Mouse (Mus musculus): ENCODE results near the gene Gm45021. TPM values are rescaled to one million over a fixed set of nuclear protein-coding genes. Genes with fewer than 3 reads are reported as not detected.

Gm45021 gene
- polyA plus RNA-seq, 1 experiment from 2014 or later: not detected

- H3K27ac ChIP-seq: no peak overlapping the region
- 19% methylated on average over 1 of the region's 1 CpGs for WGBS
- H3K36me3 ChIP-seq (replicated peaks; ENCODE audit: control insufficient read depth, insufficient read depth): peaks cover 33% of the 10 kb centered on the region
- H3K9ac ChIP-seq: no peak overlapping the region
- DNase-seq (ENCODE audit: low spot score): no peak
- no peaks in the 10 kb centered on the region for H3K9me3 ChIP-seq (ENCODE audit: control insufficient read depth, low read length)
- no peak overlapping the region for H3K4me2 ChIP-seq (replicated peaks)
- no peak for ATAC-seq (ENCODE audit: low FRiP score)
- no peak overlapping the region for H3K4me3 ChIP-seq (replicated peaks; ENCODE audit: low read length)
- H3K4me1 ChIP-seq (replicated peaks; ENCODE audit: control insufficient read depth, insufficient read depth, low read length): no peaks in the 10 kb centered on the region
- peaks cover 14% of the 10 kb centered on the region for H3K27me3 ChIP-seq (ENCODE audit: control insufficient read depth, insufficient read depth, low read length)
Measured at GRCm38 (mm10) chr6:48623460-48623859, 34.0 kb downstream of the Gm45021 start.

- Histone ChIP-seq H3K4me1 (replicated peaks; ENCODE audit: control insufficient read depth, insufficient read depth, low read length) (peaks cover 12% of the 10 kb centered on the region), H3K9me3 (ENCODE audit: control insufficient read depth, low read length) (no peaks in the 10 kb centered on the region), H3K4me3 (replicated peaks; ENCODE audit: low read length) (peak within 1 kb of the TSS; percentile 49), H3K27me3 (ENCODE audit: control insufficient read depth, insufficient read depth, low read length) (peaks cover 18% of the 10 kb centered on the region), H3K9ac (peak within 1 kb of the TSS; percentile 60), H3K4me2 (replicated peaks) (peak within 1 kb of the TSS; percentile 76), H3K27ac (no peak within 1 kb of the TSS), H3K36me3 (replicated peaks; ENCODE audit: control insufficient read depth, insufficient read depth) (0 out of 2 replicates have a peak, but pooled peaks cover 5% of the 10 kb centered on the region)
- 30% methylated on average over 8 of the region's 8 CpGs for WGBS
- DNase-seq (ENCODE audit: low spot score): no peak
- no peak for ATAC-seq (ENCODE audit: low FRiP score)
Measured at GRCm38 (mm10) chr6:48626464-48626863, 37.1 kb downstream of the Gm45021 start, which contains the start of gene AI854703. Gene AI854703 (plus strand): TSS chr6:48626764.

DNA sequence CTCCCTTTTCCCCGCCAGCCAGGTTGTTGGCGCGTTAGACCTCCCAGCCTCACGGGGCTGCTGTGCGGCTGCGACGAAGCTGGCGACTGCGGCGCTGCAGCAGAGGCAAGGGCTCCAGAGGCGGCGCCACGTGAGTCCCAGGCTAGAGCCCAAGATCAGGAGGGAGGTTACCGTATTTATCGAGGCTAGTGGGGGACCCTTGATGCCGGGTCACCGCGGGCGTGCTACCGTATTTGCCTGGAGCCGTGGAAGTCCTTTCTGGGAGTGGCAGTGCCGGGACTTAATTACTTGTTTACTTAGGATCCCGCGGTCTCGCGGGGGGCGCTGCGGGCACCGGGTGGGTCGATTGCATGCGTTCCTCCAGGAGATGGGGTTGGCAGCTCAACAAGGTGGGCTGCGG, 37.6 kb downstream of the Gm45021 start:
- peak overlapping the region; percentile 76 for H3K4me2 ChIP-seq (replicated peaks)
- H3K4me3 ChIP-seq (replicated peaks; ENCODE audit: low read length): peak overlapping the region; percentile 49
- H3K27ac ChIP-seq: no peak overlapping the region
- no peak for ATAC-seq (ENCODE audit: low FRiP score)
- H3K9ac ChIP-seq: peak overlapping the region; percentile 60
- no peaks in the 10 kb centered on the region for H3K9me3 ChIP-seq (ENCODE audit: control insufficient read depth, low read length)
- H3K4me1 ChIP-seq (replicated peaks; ENCODE audit: control insufficient read depth, insufficient read depth, low read length): peaks cover 12% of the 10 kb centered on the region
- H3K27me3 ChIP-seq (ENCODE audit: control insufficient read depth, insufficient read depth, low read length): peaks cover 18% of the 10 kb centered on the region
- 0 out of 2 replicates have a peak, but pooled peaks cover 2% of the 10 kb centered on the region for H3K36me3 ChIP-seq (replicated peaks; ENCODE audit: control insufficient read depth, insufficient read depth)
- DNase-seq (ENCODE audit: low spot score): peak; percentile 45
- WGBS: under 1% methylated on average over 32 of the region's 32 CpGs

DNA sequence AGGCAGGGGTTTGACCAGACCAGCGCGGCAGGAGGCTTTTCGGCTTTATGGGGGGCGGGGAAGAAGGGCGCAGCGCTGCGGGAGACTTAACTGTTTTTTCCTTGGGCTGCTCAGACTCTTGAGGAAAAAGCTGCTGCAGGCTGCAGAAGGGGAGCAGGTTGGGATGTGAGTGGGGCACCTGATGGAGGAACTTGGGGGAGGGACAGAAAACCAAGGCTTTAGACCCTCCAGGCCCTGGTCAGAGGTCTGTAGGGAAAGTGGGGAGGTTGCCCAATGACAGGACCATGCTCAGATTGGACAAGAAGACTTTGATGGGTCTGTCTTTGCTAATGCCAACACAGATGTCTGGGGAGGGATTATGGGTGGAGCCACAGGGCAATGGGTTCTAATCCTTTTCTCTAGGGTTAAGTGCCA, 38.1 kb downstream of the Gm45021 start:
- H3K27me3 ChIP-seq (ENCODE audit: control insufficient read depth, insufficient read depth, low read length): peaks cover 18% of the 10 kb centered on the region
- no peaks in the 10 kb centered on the region for H3K9me3 ChIP-seq (ENCODE audit: control insufficient read depth, low read length)
- peaks cover 12% of the 10 kb centered on the region for H3K4me1 ChIP-seq (replicated peaks; ENCODE audit: control insufficient read depth, insufficient read depth, low read length)

GRCm38 (mm10) chr6:48628377-48628776, 39.0 kb downstream of the Gm45021 start:
- H3K4me2 ChIP-seq (replicated peaks): no peak overlapping the region
- no peak overlapping the region for H3K4me3 ChIP-seq (replicated peaks; ENCODE audit: low read length)
- H3K27ac ChIP-seq: no peak overlapping the region
- DNase-seq (ENCODE audit: low spot score) (no peak), ATAC-seq (ENCODE audit: low FRiP score) (no peak)
- H3K4me1 ChIP-seq (replicated peaks; ENCODE audit: control insufficient read depth, insufficient read depth, low read length): peaks cover 12% of the 10 kb centered on the region
- no peak overlapping the region for H3K9ac ChIP-seq
- H3K9me3 ChIP-seq (ENCODE audit: control insufficient read depth, low read length): no peaks in the 10 kb centered on the region
- H3K27me3 ChIP-seq (ENCODE audit: control insufficient read depth, insufficient read depth, low read length): peaks cover 18% of the 10 kb centered on the region
- no peaks in the 10 kb centered on the region for H3K36me3 ChIP-seq (replicated peaks; ENCODE audit: control insufficient read depth, insufficient read depth)
- WGBS: 79% methylated on average over 3 of the region's 3 CpGs

More for the DNA sequence above, 38.1 kb downstream of the Gm45021 start:
- DNase-seq (ENCODE audit: low spot score) (no peak), ATAC-seq (ENCODE audit: low FRiP score) (no peak; the same call in 1 of the 2 replicates)
- WGBS: 5% methylated on average over 7 of the region's 7 CpGs
- Histone ChIP-seq H3K4me2 (replicated peaks) (peak overlapping the region; percentile 76), H3K4me3 (replicated peaks; ENCODE audit: low read length) (peak overlapping the region; percentile 49), H3K36me3 (replicated peaks; ENCODE audit: control insufficient read depth, insufficient read depth) (no peaks in the 10 kb centered on the region), H3K27ac (no peak overlapping the region), H3K9ac (peak overlapping the region; percentile 60)

- peak; percentile 64 for ATAC-seq (ENCODE audit: low FRiP score)
Measured at GRCm38 (mm10) chr6:48628808-48629660, 39.6 kb downstream of the Gm45021 start.

GRCm38 (mm10) chr6:48629661-48630034, 40.2 kb downstream of the Gm45021 start:
- H3K36me3 ChIP-seq (replicated peaks; ENCODE audit: control insufficient read depth, insufficient read depth): no peaks in the 10 kb centered on the region
- H3K9me3 ChIP-seq (ENCODE audit: control insufficient read depth, low read length): no peaks in the 10 kb centered on the region
- peaks cover 18% of the 10 kb centered on the region for H3K27me3 ChIP-seq (ENCODE audit: control insufficient read depth, insufficient read depth, low read length)
- peak overlapping the region; percentile 49; the same call in 1 of the 2 replicates for H3K27ac ChIP-seq
- H3K9ac ChIP-seq: peak overlapping the region; percentile 64
- DNase-seq (ENCODE audit: low spot score) (no peak), ATAC-seq (ENCODE audit: low FRiP score) (no peak; the same call in 1 of the 2 replicates)
- H3K4me2 ChIP-seq (replicated peaks): peak overlapping the region; percentile 87
- peaks cover 12% of the 10 kb centered on the region for H3K4me1 ChIP-seq (replicated peaks; ENCODE audit: control insufficient read depth, insufficient read depth, low read length)
- peak overlapping the region; percentile 44 for H3K4me3 ChIP-seq (replicated peaks; ENCODE audit: low read length)
- 21% methylated on average over 13 of the region's 13 CpGs for WGBS

More at GRCm38 (mm10) chr6:48628808-48629660, 39.6 kb downstream of the Gm45021 start:
- Histone ChIP-seq H3K9me3 (ENCODE audit: control insufficient read depth, low read length) (no peaks in the 10 kb centered on the region), H3K36me3 (replicated peaks; ENCODE audit: control insufficient read depth, insufficient read depth) (no peaks in the 10 kb centered on the region), H3K27me3 (ENCODE audit: control insufficient read depth, insufficient read depth, low read length) (peaks cover 18% of the 10 kb centered on the region), H3K4me2 (replicated peaks) (peak overlapping the region; percentile 87), H3K9ac (peak overlapping the region; percentile 64), H3K4me1 (replicated peaks; ENCODE audit: control insufficient read depth, insufficient read depth, low read length) (peaks cover 12% of the 10 kb centered on the region), H3K4me3 (replicated peaks; ENCODE audit: low read length) (peak overlapping the region; percentile 44), H3K27ac (peak overlapping the region; percentile 49; the same call in 1 of the 2 replicates)
- 5% methylated on average over 54 of the region's 54 CpGs for WGBS
- peak; percentile 31 for DNase-seq (ENCODE audit: low spot score)

DNA sequence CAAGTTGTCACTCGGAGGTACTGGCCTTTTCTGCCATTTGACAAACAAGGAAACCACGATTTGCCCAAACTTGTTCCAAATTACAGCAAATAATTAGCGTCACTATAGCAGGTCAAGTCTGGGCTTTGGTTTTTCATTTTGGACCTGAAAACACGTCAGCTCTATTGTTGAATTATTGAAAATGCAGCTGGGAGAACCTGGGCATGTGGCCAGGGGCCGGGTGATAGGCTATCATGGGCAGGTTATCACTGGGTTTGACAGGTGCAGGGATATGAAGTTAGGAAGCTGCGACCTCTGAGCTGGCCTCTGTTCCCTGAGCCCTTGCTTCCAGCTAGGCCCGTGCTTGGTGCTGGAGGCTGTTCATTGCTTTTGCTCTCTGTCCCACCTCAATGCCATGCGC, 41.4 kb downstream of the Gm45021 start:
- no peaks in the 10 kb centered on the region for H3K9me3 ChIP-seq (ENCODE audit: control insufficient read depth, low read length)
- H3K27me3 ChIP-seq (ENCODE audit: control insufficient read depth, insufficient read depth, low read length): peaks cover 15% of the 10 kb centered on the region
- no peaks in the 10 kb centered on the region for H3K36me3 ChIP-seq (replicated peaks; ENCODE audit: control insufficient read depth, insufficient read depth)
- H3K27ac ChIP-seq: no peak overlapping the region
- DNase-seq (ENCODE audit: low spot score) (no peak), ATAC-seq (ENCODE audit: low FRiP score) (no peak)
- H3K4me1 ChIP-seq (replicated peaks; ENCODE audit: control insufficient read depth, insufficient read depth, low read length): peaks cover 12% of the 10 kb centered on the region
- no peak overlapping the region for H3K4me3 ChIP-seq (replicated peaks; ENCODE audit: low read length)
- no peak overlapping the region for H3K9ac ChIP-seq
- no peak overlapping the region for H3K4me2 ChIP-seq (replicated peaks)
- whole genome bisulfite sequencing: 94% methylated on average over 8 of the region's 8 CpGs

DNA sequence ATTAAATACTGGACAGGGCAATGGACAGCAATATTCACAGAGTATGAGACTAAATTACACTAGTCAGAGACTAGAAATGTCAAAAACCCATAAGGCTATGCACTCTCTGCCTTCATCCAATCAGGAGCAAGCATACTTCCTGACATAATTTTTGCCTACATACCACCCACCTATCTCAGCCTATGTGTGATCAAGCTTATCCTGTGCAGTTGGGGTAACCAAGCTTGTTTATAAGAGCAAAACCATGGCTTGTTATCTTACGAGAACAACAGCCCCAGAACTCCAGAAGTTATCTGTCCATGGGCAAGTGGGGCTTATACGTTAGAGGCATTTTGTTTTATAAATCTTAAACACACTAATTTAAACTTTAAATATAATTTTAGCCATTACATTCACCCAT, 45.7 kb downstream of the Gm45021 start:
- Histone ChIP-seq H3K4me3 (replicated peaks; ENCODE audit: low read length) (no peak overlapping the region), H3K27ac (no peak overlapping the region), H3K27me3 (ENCODE audit: control insufficient read depth, insufficient read depth, low read length) (no peaks in the 10 kb centered on the region), H3K4me1 (replicated peaks; ENCODE audit: control insufficient read depth, insufficient read depth, low read length) (0 out of 2 replicates have a peak, but pooled peaks cover under 1% of the 10 kb centered on the region), H3K9ac (no peak overlapping the region), H3K36me3 (replicated peaks; ENCODE audit: control insufficient read depth, insufficient read depth) (no peaks in the 10 kb centered on the region), H3K9me3 (ENCODE audit: control insufficient read depth, low read length) (no peaks in the 10 kb centered on the region), H3K4me2 (replicated peaks) (no peak overlapping the region)
- DNase-seq (ENCODE audit: low spot score) (no peak), ATAC-seq (ENCODE audit: low FRiP score) (no peak)
- WGBS: 85% methylated on average over 2 of the region's 2 CpGs
